Mouse (Mus musculus): Measurements from ENCODE around the gene 2310061I04Rik. TPM values are rescaled to one million over a fixed set of nuclear protein-coding genes. Genes with fewer than 3 reads are reported as not detected.

The 2310061I04Rik gene
- polyA plus RNA-seq, 1 experiment from 2014 or later: 22.7 TPM

GRCm38 (mm10) chr17:35923281-35923680, 26.1 kb upstream of the 2310061I04Rik start:
- H3K4me1 ChIP-seq (ENCODE audit: control insufficient read depth, insufficient read depth, low read length): peaks cover 17% of the 10 kb centered on the region
- H3K27ac ChIP-seq (ENCODE audit: low read depth, low read length): no peak overlapping the region
- peaks cover 34% of the 10 kb centered on the region for H3K36me3 ChIP-seq (ENCODE audit: control insufficient read depth, insufficient read depth, low read length)
- no peaks in the 10 kb centered on the region for H3K9me3 ChIP-seq (ENCODE audit: control insufficient read depth, low read length)
- H3K27me3 ChIP-seq (ENCODE audit: control insufficient read depth, insufficient read depth, low read length): no peaks in the 10 kb centered on the region
- 94% methylated on average over 4 of the region's 4 CpGs for WGBS
- ATAC-seq (ENCODE audit: low FRiP score) (no peak), DNase-seq (ENCODE audit: low spot score, missing footprints) (no peak)
- no peak overlapping the region for H3K4me3 ChIP-seq (ENCODE audit: low read depth, low read length)
- H3K9ac ChIP-seq (ENCODE audit: low read length): no peak overlapping the region
- H3K4me2 ChIP-seq: no peak overlapping the region

- no peak for ATAC-seq (ENCODE audit: low FRiP score)
- Histone ChIP-seq H3K9ac (ENCODE audit: low read length) (no peak overlapping the region), H3K4me1 (ENCODE audit: control insufficient read depth, insufficient read depth, low read length) (peaks cover 17% of the 10 kb centered on the region), H3K4me3 (ENCODE audit: low read depth, low read length) (no peak overlapping the region), H3K9me3 (ENCODE audit: control insufficient read depth, low read length) (no peaks in the 10 kb centered on the region), H3K4me2 (no peak overlapping the region), H3K27me3 (ENCODE audit: control insufficient read depth, insufficient read depth, low read length) (no peaks in the 10 kb centered on the region), H3K27ac (ENCODE audit: low read depth, low read length) (no peak overlapping the region), H3K36me3 (ENCODE audit: control insufficient read depth, insufficient read depth, low read length) (peaks cover 29% of the 10 kb centered on the region)
- 94% methylated on average over 3 of the region's 3 CpGs for WGBS
- no peak for DNase-seq (ENCODE audit: low spot score, missing footprints)
Measured at GRCm38 (mm10) chr17:35922566-35922965, 25.3 kb upstream of the 2310061I04Rik start.

DNA sequence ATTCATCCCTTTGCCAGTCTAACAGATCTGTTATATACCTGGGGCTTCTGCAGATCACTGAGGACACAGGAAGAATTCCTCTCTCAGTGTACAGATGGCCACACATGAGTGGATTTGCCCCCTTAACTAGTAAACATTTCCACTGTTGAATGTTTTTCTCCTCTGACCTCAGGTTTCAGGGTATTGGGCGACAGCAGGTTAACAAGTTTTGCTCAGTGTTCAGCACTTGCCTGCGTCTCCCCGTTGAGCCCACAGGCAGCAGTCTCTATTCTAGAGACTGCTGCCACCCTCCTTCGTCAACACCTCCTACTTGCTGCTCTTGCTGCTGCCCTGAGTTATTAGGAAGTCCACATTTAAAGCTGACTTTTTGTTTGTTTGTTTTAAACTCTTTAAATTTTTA, 24.5 kb upstream of the 2310061I04Rik start:
- peaks cover 17% of the 10 kb centered on the region for H3K4me1 ChIP-seq (ENCODE audit: control insufficient read depth, insufficient read depth, low read length)
- H3K4me3 ChIP-seq (ENCODE audit: low read depth, low read length): no peak overlapping the region
- no peak overlapping the region for H3K4me2 ChIP-seq
- no peak overlapping the region for H3K9ac ChIP-seq (ENCODE audit: low read length)
- H3K36me3 ChIP-seq (ENCODE audit: control insufficient read depth, insufficient read depth, low read length): peaks cover 28% of the 10 kb centered on the region
- ATAC-seq (ENCODE audit: low FRiP score): no peak
- no peaks in the 10 kb centered on the region for H3K27me3 ChIP-seq (ENCODE audit: control insufficient read depth, insufficient read depth, low read length)
- H3K27ac ChIP-seq (ENCODE audit: low read depth, low read length): peak overlapping the region; percentile 16; the same call in 1 of the 2 replicates
- no peak for DNase-seq (ENCODE audit: low spot score, missing footprints)
- WGBS: 87% methylated on average over 4 of the region's 4 CpGs
- H3K9me3 ChIP-seq (ENCODE audit: control insufficient read depth, low read length): no peaks in the 10 kb centered on the region

DNA sequence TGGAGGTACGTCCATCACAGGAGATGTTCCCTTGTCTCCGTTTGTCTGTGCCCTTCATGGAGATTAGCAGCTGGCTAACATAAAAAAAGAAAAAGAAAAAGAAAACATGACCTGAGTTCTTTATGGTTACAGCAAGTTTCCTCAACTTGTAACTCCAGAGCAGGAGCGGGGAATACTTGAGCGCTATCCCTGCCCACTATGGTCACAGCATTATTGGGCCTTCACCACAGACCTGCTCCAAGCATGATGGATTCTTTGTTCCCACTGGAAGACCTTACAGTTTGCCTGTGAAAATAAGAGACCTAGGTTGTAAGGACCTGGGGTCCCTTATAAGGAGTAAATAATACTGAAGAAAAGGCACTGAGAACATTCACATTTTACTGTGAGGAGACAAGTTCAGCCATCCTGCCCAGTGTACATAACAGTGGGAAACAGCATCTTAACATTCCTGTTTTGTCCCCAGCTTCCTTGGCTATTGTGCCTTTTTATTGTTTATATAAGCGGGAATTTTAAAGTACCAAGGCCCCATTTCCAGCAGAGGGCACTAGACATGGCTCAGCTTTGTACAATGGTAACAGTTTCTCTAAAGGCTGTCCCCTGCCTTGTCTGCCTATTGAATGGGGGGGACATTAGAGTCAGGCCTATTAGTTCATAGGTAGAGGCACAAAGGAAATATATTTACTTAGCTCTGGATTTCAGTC, 23.8 kb upstream of the 2310061I04Rik start:
- Histone ChIP-seq H3K36me3 (ENCODE audit: control insufficient read depth, insufficient read depth, low read length) (peaks cover 21% of the 10 kb centered on the region), H3K27me3 (ENCODE audit: control insufficient read depth, insufficient read depth, low read length) (no peaks in the 10 kb centered on the region), H3K9ac (ENCODE audit: low read length) (peak overlapping the region; percentile 41; the same call in 1 of the 2 replicates), H3K4me3 (ENCODE audit: low read depth, low read length) (no peak overlapping the region), H3K9me3 (ENCODE audit: control insufficient read depth, low read length) (no peaks in the 10 kb centered on the region), H3K27ac (ENCODE audit: low read depth, low read length) (peak overlapping the region; percentile 46), H3K4me2 (no peak overlapping the region), H3K4me1 (ENCODE audit: control insufficient read depth, insufficient read depth, low read length) (peaks cover 17% of the 10 kb centered on the region)
- ATAC-seq (ENCODE audit: low FRiP score) (no peak), DNase-seq (ENCODE audit: low spot score, missing footprints) (peak; percentile 93)
- WGBS: 76% methylated on average over 5 of the region's 5 CpGs

DNA sequence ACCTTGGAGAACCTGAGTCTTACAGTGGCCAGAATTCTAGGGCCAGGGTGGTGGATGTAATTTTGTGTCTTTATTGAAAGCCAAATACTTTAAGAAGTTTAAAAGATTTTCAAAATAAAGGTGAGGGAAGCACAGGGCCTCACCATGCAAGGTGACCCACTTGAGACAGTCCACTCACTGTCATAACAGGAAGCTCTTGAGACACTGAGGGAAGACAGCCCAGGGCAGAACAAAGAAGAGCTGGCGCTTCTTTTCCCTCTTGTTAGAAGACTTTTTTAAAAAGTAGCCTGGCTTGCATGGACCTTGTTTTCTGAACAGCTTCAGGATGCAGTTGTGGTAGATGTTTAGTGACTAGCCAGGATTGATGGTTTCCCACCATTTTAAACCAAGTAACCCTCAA, 23.2 kb upstream of the 2310061I04Rik start:
- DNase-seq (ENCODE audit: low spot score, missing footprints): no peak
- no peaks in the 10 kb centered on the region for H3K27me3 ChIP-seq (ENCODE audit: control insufficient read depth, insufficient read depth, low read length)
- H3K4me1 ChIP-seq (ENCODE audit: control insufficient read depth, insufficient read depth, low read length): peaks cover 20% of the 10 kb centered on the region
- H3K4me3 ChIP-seq (ENCODE audit: low read depth, low read length): no peak overlapping the region
- no peak for ATAC-seq (ENCODE audit: low FRiP score)
- peak overlapping the region; percentile 87 for H3K27ac ChIP-seq (ENCODE audit: low read depth, low read length)
- H3K9me3 ChIP-seq (ENCODE audit: control insufficient read depth, low read length): no peaks in the 10 kb centered on the region
- 0 out of 2 replicates have a peak overlapping the region, but pooled peaks have one; percentile 41 for H3K9ac ChIP-seq (ENCODE audit: low read length)
- peaks cover 20% of the 10 kb centered on the region for H3K36me3 ChIP-seq (ENCODE audit: control insufficient read depth, insufficient read depth, low read length)
- 91% methylated on average over 1 of the region's 1 CpGs for WGBS
- H3K4me2 ChIP-seq: no peak overlapping the region

GRCm38 (mm10) chr17:35919864-35920301, 22.7 kb upstream of the 2310061I04Rik start:
- Histone ChIP-seq H3K36me3 (ENCODE audit: control insufficient read depth, insufficient read depth, low read length) (peaks cover 16% of the 10 kb centered on the region), H3K27ac (ENCODE audit: low read depth, low read length) (peak overlapping the region; percentile 87), H3K9ac (ENCODE audit: low read length) (peak overlapping the region; percentile 99), H3K9me3 (ENCODE audit: control insufficient read depth, low read length) (no peaks in the 10 kb centered on the region), H3K4me1 (ENCODE audit: control insufficient read depth, insufficient read depth, low read length) (peaks cover 21% of the 10 kb centered on the region), H3K27me3 (ENCODE audit: control insufficient read depth, insufficient read depth, low read length) (no peaks in the 10 kb centered on the region), H3K4me3 (ENCODE audit: low read depth, low read length) (peak overlapping the region; percentile 77; the same call in 1 of the 2 replicates), H3K4me2 (peak overlapping the region; percentile 85)
- DNase-seq (ENCODE audit: low spot score, missing footprints): no peak
- no peak for ATAC-seq (ENCODE audit: low FRiP score)
- 62% methylated on average over 6 of the region's 6 CpGs for WGBS

GRCm38 (mm10) chr17:35919060-35919715, 22.0 kb upstream of the 2310061I04Rik start:
- DNase-seq (ENCODE audit: low spot score, missing footprints): peak; percentile 99
- H3K9me3 ChIP-seq (ENCODE audit: control insufficient read depth, low read length): no peaks in the 10 kb centered on the region
- peaks cover 10% of the 10 kb centered on the region for H3K36me3 ChIP-seq (ENCODE audit: control insufficient read depth, insufficient read depth, low read length)
- 15% methylated on average over 7 of the region's 7 CpGs for WGBS
- no peaks in the 10 kb centered on the region for H3K27me3 ChIP-seq (ENCODE audit: control insufficient read depth, insufficient read depth, low read length)
- H3K27ac ChIP-seq (ENCODE audit: low read depth, low read length): peak overlapping the region; percentile 87
- peak overlapping the region; percentile 99 for H3K9ac ChIP-seq (ENCODE audit: low read length)
- ATAC-seq (ENCODE audit: low FRiP score): peak; percentile 51
- H3K4me3 ChIP-seq (ENCODE audit: low read depth, low read length): peak overlapping the region; percentile 77
- H3K4me1 ChIP-seq (ENCODE audit: control insufficient read depth, insufficient read depth, low read length): peaks cover 21% of the 10 kb centered on the region
- peak overlapping the region; percentile 85 for H3K4me2 ChIP-seq

GRCm38 (mm10) chr17:35918276-35919059, 21.2 kb upstream of the 2310061I04Rik start:
- Histone ChIP-seq H3K4me3 (ENCODE audit: low read depth, low read length) (peak overlapping the region; percentile 77), H3K27ac (ENCODE audit: low read depth, low read length) (peak overlapping the region; percentile 87), H3K4me2 (peak overlapping the region; percentile 85), H3K9ac (ENCODE audit: low read length) (peak overlapping the region; percentile 99), H3K27me3 (ENCODE audit: control insufficient read depth, insufficient read depth, low read length) (no peaks in the 10 kb centered on the region), H3K9me3 (ENCODE audit: control insufficient read depth, low read length) (no peaks in the 10 kb centered on the region), H3K36me3 (ENCODE audit: control insufficient read depth, insufficient read depth, low read length) (peaks cover 3% of the 10 kb centered on the region; the same call in 1 of the 2 replicates), H3K4me1 (ENCODE audit: control insufficient read depth, insufficient read depth, low read length) (peaks cover 21% of the 10 kb centered on the region)
- DNase-seq (ENCODE audit: low spot score, missing footprints): peak; percentile 95
- under 1% methylated on average over 11 of the region's 11 CpGs for WGBS
- no peak for ATAC-seq (ENCODE audit: low FRiP score)

Data from midbrain, embryonic 11.5 days (tissue).